Mouse (Mus musculus) lung, postnatal 4 days (tissue): Measurements from ENCODE around the gene Med14.
A peak's percentile ranks its signal among the peaks of the same experiment; 100 is the strongest.

ENCODE experiments used
- DNase-seq, 2 experiments: peaks; one replicate each; pipeline ENCODE4 v3.0.0; 2021

Gene Med14

DNA sequence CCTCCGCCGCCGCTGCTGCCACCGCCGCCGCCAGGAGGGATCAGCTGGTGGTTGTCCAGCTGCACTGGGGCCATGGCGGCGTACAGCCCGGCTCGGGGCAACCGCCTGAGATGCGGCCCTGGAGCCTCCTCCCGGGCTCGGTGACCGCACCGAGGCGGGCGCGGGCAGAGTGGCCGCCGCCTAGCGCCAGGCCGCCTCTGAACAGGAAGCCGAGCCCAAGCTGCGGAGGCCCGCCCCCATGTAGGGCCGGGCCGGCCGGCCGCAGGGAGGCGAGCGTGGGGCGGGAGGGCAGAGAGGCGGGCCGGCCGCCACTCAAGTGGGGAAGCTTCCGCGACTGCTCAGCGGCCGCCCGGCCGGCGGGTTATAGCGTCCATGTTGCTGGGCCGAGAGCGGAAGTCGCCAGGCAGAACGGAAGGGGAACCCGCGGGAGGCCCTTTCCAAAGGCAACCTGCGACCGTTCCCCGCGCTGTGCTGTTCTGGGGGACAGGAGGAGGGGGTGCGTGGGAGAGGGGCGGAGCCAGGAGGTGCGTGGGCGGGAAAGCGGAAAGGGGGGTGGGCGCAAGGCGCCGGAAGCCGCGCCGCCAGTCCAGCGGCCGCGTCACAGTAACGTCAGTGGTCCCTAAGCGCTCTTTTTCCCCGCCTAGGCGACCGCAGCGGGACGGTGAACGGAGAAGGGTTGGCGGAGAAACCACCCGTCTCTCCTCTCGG, at the start of gene Med14:
TSS of gene Med14 (minus strand) at position 448 of the 708 bp plus-strand sequence.
- peak; percentile 89 to 95 for DNase-seq

DNA sequence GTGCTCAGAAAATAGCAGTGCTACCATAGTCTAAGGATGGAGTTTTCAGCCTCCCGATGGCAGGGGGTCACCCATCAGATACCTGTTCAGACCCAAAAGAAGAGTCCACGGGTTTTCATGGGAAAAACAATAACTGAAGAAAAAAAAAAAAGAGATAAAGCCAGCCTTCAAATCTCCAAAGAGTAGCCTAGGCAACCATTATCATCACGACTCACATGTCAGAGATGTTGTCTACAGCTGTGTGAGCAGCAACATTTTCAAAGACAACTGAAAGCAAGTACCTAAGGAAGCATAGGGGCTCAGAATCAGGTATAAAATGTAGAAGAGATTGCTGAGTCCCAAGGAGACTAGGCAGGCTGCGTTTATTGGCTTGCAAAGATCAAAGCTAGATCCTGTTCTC, 38.7 kb upstream of the Med14 start:
- DNase-seq = no peak

DNA sequence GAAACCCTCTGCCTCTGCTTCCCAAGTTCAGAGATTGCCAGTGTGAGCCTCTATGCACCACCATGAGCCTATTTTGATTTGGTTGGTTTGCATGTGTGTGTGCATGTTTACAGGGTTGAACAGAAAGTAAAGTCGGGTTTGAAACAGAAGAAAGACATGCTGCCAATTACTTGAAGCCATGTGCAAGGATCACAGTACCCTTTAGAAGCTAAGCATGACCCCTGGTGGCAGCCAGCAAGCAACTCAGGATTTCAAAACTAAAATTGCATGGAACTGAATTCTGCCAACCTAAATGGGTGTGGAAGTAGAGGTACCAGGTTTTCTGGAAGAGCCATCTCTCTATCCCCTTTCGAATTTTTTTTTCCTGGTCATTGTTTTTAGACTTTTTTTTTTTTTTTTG, 33.0 kb upstream of the Med14 start:
- peak; percentile 20 to 40 for DNase-seq

DNA sequence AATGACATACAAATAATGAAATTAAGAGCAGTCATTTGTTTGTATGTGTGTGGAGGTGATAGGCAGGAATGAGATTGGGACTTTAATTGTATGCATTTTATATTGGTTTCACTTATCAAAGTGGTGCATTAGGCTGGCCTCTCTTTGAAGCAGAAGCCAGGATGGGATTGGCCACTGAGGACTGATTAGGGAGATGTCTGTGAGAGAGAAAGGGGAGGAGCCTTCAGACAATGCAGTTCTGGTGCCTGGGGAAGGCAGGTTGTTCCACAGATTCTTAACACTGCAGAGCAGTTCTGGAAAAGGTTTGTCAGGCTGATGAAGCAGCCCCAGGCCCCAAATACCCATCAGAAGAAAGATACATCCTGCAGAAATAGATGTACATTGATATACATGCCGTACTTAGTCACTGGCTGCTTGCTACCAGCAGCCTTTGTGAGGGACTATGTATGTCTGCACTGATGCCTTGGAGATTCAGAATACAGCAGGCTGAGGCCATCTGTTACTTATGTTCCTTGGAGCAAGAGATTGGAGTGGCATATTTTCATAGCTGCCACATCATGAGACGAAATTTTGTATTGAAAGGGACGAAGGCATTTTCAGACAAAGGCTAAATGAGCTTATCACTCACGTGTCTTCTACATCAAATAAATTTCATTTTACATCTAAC, 29.9 kb upstream of the Med14 start:
- DNase-seq = no peak

DNA sequence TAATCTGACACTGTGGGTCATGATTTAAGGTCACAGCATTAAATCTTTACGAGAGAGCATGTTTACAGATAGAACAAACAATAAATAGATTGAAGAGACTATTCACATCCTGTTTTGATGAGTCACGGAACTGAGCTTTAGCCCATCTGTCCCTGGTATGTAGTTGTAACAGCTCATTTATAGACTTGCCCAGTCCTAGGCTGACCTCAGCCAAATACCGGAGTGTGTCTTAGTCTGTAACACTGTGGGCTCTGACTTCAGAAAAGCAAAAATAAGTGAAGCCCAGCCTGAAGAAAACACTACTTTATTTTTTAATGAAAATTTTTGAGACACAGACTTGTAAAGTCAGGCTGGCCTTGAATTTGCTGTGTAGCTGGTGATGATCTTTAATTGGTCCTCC, 11.4 kb upstream of the Med14 start:
- no peak for DNase-seq

DNA sequence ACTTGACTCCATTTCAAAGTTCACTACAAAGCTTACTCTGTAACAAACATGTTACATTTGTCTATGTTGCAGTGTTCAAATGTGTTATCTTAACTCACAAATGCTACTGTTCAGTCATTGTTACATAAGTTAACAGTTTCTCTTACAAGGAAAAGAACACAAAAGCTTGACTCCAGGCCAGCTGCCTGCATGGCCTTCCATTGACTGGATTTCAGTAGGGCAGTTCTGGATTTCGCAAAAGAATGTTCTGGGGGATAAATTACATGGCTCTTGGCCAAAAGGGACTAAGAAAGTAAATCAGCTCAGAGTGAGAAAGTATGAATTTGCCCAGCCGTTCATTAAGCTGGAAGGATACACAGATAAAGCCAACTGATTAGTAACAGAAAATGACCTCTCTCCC, 9.7 kb upstream of the Med14 start:
- peak in 1 of 2 experiments; percentile 46 for DNase-seq

DNA sequence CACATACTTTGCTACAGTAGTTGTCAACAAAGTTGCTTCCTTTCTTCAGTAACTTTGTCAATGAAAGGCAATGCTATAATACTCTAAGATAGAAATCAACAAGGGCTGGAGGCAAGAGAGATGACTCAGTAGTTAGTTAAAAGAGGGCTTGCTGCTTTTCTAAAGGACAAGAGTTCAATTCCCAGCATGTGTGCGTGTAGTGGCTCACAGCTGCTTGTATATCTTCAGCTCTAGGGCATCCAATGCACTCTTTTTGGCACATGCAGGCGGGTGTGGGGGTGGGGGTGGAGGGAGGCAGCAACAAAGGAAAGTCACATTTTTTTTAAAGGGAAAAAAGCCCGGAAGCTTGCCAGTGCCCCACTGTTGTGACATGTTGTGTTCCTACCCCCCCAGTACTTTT, 6.7 kb upstream of the Med14 start:
- no peak for DNase-seq

DNA sequence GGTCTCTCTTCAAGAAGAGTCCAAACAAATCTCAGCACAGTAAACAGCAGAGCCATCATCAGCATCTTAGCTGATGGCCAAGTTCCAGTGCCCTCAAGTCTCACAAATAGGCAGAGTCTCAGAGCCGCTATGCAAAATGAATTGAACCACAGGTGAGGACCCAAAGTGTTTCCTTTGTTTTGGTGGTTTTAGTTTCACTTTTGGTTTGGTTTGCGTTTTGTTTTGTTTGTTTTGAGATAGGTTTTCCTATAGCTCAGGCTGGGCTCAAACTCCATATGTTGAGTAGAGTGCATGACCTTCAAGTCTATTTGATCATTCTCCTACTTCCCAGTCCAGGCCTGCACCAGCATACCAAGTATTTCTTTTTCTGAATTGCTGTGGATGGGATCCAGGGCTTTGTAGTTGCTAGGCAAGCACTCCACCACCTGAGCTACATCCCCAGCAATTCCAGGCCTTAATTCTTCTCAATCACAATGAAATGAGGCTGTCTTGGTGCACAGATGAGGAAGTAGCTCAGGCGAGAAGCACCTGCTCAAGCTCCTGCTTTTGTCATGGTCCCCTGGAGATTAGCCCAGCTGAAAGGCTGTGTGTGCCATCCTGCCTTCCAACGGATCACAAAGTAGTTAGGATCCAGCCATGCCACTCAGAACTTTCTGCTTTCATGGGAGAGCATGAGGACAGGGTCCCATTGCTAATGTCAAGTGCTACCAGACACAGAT, 5.1 kb upstream of the Med14 start:
- DNase-seq = no peak

DNA sequence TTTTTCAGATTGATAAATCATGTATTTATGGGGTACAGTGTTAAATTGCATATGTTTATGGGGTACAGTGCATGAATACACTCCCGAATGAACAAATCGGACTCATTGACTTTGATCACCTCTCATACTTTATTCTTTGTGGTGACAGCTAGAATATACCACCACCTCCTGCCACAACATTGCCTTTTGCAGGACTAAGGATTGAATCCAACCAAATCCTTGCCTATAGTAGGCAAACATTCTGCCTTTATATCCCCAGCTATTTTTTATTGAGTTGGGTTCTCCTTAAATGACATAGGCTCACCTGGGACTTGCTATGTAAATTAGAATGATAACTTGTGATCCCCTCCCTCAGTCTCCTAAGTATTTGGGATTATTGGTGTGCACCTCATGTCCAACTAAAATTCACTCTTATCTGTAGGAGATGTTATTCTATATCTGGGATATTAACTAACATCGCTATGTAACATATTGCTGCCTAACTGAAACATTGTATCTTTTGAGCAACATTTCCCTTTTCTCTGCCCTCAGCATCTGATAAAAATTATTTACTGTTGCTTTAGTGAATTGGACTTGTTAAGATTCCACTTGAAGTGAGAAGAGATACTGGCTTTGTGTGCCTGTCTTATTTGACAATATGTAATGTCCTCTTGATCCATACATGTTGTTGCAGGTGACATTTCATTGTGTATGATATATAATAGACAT, 1.4 kb upstream of the Med14 start:
- DNase-seq = no peak

DNA sequence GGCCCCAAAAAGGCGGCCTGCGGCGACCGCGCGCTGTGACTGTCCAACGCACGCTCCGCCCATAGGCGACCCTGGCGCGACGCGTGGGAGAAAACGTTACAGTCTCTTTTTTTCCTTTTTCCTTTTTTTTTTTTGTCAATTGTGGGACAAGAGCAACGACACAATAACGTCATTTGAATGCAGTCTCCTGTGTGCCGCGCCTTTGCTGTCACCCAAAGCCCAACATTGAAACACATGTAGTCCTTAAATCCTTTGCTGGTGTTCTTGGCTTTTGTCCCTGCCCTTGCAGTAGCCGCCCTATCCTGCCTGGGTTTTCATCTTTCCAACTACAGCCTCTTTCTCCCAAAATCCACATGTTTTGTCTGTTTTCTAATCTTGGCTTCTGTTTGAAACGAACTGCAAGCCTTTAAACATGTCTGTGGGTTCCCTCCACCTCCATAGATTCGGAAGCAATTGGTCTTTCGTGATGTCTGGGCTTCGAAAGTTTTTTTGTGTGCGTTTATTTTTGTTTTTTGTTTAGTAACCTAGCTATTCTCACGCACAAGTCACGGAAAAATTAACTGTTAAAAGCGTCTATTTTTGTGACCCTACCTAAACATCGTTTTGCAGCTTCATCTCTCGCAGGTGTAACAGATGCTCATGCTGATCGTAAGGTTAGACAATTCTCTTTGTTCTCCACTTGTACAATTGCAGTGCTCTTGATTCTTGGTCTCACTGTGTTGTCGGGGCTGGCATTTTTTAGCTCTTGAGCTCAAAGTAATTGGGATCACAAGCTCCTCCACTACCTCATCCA, 657 bp upstream of the Med14 start:
- DNase-seq = no peak

DNA sequence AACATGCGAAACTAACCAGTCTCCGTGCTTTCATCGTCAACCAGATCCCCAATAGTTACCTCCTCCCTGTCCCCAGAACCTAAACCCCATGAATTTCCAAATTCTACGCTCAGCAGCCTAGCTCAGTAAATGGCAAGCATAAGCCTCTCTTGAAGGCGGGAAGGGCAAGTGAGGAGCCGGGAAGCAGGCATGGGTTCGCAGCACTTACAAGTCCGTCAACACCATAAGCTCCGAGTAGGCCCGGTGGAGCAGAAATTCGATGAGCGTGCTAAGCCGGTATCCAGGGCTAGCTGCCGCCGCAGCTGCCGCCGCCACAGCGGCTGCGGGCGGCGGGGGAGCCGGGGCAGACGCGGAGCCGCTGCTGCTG, 631 bp downstream of the Med14 start:
- DNase-seq = no peak

DNA sequence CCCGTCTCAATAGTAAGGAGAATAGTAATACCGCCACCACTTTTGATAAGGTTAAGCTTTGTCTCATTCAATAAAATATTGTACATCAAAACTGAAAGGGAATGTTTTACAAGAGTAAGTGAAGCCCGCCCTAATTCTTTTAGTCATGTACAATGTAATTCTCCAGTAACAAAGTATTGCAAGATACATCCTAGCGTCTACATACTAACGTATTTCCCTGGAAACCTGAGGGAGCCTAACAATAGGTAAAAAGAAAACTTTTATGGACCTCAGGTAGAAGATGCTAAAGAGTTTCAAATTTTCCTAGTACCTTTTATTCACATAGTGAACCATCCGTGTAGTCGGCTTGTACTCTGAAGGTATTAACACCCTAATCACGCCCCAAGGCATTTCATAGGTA, 1.4 kb downstream of the Med14 start:
- no peak for DNase-seq

DNA sequence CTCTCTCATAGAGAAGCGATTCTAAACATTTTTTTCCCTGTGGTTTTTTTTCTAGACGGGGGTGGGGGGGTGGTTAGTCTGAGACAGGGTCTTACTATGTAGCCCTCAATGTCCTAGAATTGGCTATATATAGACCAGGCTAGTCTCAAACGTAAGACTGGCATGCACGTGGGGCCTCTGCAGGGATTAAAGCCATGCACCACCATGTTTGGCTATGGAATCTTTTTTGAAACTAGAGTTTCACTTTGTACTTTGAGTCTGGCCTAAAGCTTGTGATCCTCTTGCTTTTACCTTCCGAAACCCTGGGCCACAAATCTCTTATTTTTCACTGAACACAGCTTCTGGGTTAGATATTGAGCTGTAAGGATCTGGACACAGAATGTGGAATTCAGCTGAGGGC, 2.2 kb downstream of the Med14 start:
- no peak for DNase-seq

DNA sequence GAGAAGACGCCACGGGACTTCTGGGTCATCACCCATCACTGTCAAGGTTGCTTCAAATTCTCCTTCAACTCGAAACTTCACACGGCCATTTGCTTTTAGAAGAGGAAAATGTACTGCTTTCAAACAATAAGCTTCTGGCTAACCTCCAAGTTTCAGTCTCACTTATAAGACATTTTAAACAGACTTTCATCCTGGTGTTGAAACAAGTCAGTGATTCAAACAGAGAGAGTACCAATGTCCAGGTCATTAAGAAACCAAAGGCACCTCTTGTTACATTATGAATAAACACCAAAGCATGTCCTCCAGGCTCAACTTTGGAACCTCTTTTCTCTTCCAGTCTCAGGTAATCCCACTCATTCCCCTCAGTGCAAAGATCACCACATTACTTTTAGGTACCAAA, 14.0 kb downstream of the Med14 start:
- DNase-seq = no peak

DNA sequence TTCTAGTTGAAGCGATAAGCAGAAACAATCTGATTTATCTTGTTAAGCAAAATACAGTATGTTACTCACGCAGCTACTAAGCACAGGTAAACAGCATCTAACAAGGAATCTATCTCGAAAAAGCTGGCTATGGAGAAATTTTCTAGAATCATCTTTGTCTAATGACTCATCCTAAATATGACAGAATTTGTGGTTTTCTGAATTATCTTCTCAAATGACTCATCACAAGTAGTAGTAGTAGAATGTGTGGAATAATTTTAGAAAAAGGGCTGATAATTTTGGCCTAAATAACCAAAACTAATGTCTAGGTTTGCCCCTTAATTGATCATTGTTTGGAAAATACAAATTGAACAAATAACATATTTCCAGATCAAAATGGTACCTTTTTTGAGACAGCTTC, 15.1 kb downstream of the Med14 start:
- no peak for DNase-seq

DNA sequence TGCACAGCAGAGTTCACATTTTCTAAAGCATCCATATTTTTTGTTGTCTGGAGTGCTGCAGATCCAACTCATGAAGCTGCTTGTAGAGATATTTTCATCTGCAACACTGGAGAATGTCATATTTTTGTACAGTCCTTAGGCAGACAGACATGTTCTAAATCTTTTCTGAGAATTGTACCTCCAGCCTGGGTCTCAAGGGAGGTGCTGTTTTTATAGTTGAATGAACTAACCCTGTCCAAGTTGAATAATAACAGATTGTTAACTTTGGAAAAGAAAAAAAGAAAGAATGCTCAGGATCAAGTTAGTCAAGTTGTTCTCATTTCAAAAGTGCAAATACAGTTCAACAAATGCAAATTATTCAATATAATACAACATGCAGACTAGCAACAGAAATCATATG, 21.5 kb downstream of the Med14 start:
- DNase-seq = no peak

DNA sequence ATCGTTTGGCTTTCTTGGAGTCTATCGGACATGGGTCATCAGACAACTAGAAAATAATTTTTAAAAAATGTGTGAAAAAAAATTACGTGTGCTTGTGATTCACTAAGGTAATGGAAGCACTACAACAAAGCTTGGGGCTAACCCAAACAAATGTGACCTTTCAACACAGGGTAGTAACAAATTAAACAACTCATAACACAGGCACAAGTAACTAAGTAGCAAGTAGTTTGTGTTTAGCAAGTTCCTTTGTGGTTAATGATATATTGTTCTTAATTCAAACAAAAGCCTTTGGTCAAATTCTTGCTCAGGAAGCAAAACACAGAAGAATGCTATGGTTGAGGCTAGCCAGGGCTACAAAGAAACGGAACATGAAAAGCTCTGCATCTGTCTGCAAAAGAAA, 45.8 kb downstream of the Med14 start:
- DNase-seq = no peak

DNA sequence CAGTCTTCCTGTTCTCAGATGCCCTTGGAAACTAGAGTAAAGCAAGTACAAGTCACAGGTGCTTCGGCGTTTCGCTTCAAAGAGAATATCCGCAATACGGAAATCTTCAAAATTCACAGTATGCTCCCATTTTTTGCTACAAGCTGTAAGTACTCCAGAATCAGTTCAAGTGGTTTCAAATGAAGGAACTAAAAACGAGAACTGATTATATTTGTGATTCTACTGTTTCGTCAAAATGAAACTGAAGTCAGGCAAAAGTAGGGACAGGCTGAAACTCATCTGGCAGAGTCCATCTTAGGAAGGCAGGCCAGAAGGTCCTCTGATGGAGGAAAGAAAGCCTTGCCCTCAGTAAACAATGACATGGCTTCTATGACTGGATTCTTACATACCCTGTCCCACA, 48.1 kb downstream of the Med14 start:
- no peak for DNase-seq

DNA sequence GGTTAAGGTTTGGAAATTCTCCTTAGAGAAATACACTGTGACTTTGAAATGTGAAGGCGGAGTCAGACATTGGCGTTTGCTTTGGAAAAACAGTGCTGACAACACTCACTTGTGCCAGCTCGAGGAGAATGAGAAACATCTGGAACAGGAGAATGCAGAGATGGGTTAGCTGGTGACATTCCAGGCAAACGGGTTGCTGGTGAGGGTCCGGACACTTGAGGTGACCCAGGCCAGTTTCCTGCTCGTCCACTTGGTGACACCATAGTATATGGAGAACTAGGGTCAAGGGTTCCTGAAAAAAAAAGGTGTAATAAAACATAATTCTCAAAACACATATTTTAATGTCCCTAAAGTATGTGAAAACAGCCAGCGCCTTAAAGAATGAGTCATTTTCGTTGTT, 75.0 kb downstream of the Med14 start:
- peak; percentile 15 to 38 for DNase-seq

DNA sequence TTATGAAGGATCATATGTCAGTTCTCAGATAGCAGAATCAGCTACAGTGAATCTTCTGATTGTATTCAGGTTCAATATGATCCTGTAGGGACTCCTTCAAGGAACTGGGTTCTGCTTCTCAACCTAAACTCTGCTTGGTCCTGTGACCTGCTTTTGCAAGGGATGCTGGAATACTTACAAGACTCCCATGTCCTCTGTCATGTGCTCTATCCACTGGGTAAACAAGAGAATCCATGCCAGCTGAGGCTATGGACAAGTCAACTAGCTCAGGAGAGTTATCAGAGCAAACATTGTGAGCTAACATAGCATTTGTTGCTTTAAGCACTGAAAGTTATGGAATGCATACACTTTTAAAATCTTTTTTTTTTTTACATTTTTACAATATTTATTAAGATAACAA, 75.8 kb downstream of the Med14 start:
- DNase-seq = no peak

DNA sequence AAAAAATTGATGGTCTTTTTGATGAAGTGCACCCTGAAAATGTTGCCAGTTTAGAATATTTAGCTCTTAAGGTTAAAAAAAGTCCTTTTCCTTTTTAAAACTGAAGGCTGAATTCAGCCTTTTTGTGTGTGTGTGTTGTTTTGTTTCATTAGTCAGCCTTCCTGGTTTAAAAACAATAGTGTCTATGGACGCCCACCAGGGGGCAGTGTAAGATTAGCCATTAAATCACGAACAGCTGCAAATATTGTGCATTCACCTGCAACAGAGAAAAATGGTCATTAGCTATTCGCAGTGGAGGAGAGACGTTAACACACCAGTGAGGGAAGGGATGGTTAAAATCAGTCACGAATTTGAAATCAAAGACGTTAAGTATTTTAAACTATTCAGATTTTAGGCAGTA, 84.5 kb downstream of the Med14 start:
- peak in 1 of 2 experiments; percentile 69 for DNase-seq

DNA sequence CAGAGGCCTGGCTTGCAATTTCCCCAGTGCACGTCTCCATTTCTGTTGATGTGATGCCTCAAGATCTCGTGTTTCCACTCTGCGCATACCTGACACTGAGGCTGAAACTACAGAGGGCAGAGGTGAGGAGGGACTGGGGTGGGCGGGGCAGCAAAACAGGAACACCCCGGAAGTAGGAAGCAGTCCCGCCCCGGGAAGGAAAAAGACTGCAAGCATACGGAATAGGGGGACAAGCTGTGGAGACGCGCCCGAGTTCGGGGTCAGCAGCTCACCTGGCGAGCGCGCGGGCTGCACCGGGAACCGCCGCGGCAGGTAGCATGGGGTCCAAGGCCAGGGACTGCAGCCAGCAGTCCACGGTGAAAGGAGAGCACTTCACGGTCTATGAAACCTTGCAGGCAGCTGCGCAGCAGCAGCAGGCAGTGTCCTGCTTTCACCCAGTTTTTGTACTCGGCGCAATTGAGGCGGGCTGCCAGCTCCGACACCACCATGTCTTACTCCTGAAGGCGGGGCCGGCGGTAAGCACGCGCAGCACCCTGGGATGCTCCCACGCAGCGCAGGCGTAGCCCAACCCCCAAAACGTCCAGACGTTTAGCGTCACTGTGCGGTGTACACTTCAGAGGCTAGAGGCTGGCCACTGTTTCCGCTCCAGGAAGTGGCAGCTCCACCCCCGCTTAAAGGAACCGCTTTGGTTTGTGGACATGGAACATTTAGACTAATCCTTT, 88.7 kb downstream of the Med14 start, which contains the start of gene 1810030O07Rik:
TSS of gene 1810030O07Rik (minus strand) at position 615 of the 722 bp plus-strand sequence.
- DNase-seq = peak; percentile 91 to 95
